Mouse (Mus musculus): ENCODE data around the gene Exoc6b.
"Not testable (repeated sequence)": the region's sequence is repeated elsewhere in the genome, so short reads cannot be mapped to it uniquely, and the experiment has no call there.

Gene Exoc6b

GRCm38 (mm10) chr6:84631588-84631987 lies 437.7 kb downstream of the Exoc6b start:
- no peak for DNase-seq (ENCODE audit: low read depth, low spot score)

GRCm38 (mm10) chr6:84630276-84630675 lies 439.0 kb downstream of the Exoc6b start:
- peak; percentile 30 for DNase-seq (ENCODE audit: low read depth, low spot score)

GRCm38 (mm10) chr6:84628831-84629230 lies 440.5 kb downstream of the Exoc6b start:
- DNase-seq (ENCODE audit: low read depth, low spot score): no peak

GRCm38 (mm10) chr6:84626398-84626797 lies 442.9 kb downstream of the Exoc6b start:
- no peak for DNase-seq (ENCODE audit: low read depth, low spot score)

GRCm38 (mm10) chr6:84619166-84619565 lies 450.1 kb downstream of the Exoc6b start:
- no peak for DNase-seq (ENCODE audit: low read depth, low spot score)

GRCm38 (mm10) chr6:84617051-84617450 lies 452.3 kb downstream of the Exoc6b start:
- DNase-seq (ENCODE audit: low read depth, low spot score): no peak

GRCm38 (mm10) chr6:84616586-84616985 lies 452.7 kb downstream of the Exoc6b start:
- no peak for DNase-seq (ENCODE audit: low read depth, low spot score)

- no peak for DNase-seq (ENCODE audit: low read depth, low spot score)
Measured at GRCm38 (mm10) chr6:84613561-84613960, 455.8 kb downstream of the Exoc6b start.

GRCm38 (mm10) chr6:84601136-84601889 lies 468.0 kb downstream of the Exoc6b start:
- DNase-seq (ENCODE audit: low read depth, low spot score): no peak

- not testable (repeated sequence) for DNase-seq (ENCODE audit: low read depth, low spot score)
Measured at GRCm38 (mm10) chr6:84599296-84599695, 470.0 kb downstream of the Exoc6b start.

- DNase-seq (ENCODE audit: low read depth, low spot score): no peak
Measured at GRCm38 (mm10) chr6:84598725-84599124, 470.6 kb downstream of the Exoc6b start.

GRCm38 (mm10) chr6:84594626-84595025 lies 474.7 kb downstream of the Exoc6b start:
- DNase-seq (ENCODE audit: low read depth, low spot score): no peak

GRCm38 (mm10) chr6:84593693-84594092 lies 475.6 kb downstream of the Exoc6b start, which contains the start of gene Cyp26b1:
Gene Cyp26b1, minus strand, starts transcription at chr6:84593908.
- no peak for DNase-seq (ENCODE audit: low read depth, low spot score)

GRCm38 (mm10) chr6:84590961-84591745 lies 478.2 kb downstream of the Exoc6b start:
- no peak for DNase-seq (ENCODE audit: low read depth, low spot score)

- peak; percentile 91 for DNase-seq (ENCODE audit: low read depth, low spot score)
Measured at GRCm38 (mm10) chr6:84589742-84590686, 479.3 kb downstream of the Exoc6b start.

GRCm38 (mm10) chr6:84588895-84589652 lies 480.2 kb downstream of the Exoc6b start:
- no peak for DNase-seq (ENCODE audit: low read depth, low spot score)

- no peak for DNase-seq (ENCODE audit: low read depth, low spot score)
Measured at GRCm38 (mm10) chr6:84588221-84588894, 481.0 kb downstream of the Exoc6b start.

- DNase-seq (ENCODE audit: low read depth, low spot score): no peak
Measured at GRCm38 (mm10) chr6:84587471-84588101, 481.7 kb downstream of the Exoc6b start.

- DNase-seq (ENCODE audit: low read depth, low spot score): no peak
Measured at GRCm38 (mm10) chr6:84586551-84587200, 482.6 kb downstream of the Exoc6b start.

All from mesoderm, embryonic 11.5 days (tissue).